Mouse (Mus musculus) gastrocnemius, postnatal 4 days (tissue): ENCODE data around the gene Tgm2. TPM values are rescaled to one million over a fixed set of nuclear protein-coding genes. Genes with fewer than 3 reads are reported as not detected.
A peak's percentile ranks its signal among the peaks of the same experiment; 100 is the strongest.

Experiments used
- DNase-seq, 2 experiments: peaks; one replicate each; pipeline ENCODE4 v3.0.0; 2021 to 2022; ENCODE audit warnings: low spot score in 2 of 2, mixed read lengths in 2 of 2
- total RNA-seq, 2 experiments: library from RNA; stranded (reverse); gene quantifications; 2 replicates each; pipeline ENCODE4 v1.2.3; 2021

Gene Tgm2
- total RNA-seq, 2 experiments from 2014 or later: 81.0 to 130 TPM

DNA sequence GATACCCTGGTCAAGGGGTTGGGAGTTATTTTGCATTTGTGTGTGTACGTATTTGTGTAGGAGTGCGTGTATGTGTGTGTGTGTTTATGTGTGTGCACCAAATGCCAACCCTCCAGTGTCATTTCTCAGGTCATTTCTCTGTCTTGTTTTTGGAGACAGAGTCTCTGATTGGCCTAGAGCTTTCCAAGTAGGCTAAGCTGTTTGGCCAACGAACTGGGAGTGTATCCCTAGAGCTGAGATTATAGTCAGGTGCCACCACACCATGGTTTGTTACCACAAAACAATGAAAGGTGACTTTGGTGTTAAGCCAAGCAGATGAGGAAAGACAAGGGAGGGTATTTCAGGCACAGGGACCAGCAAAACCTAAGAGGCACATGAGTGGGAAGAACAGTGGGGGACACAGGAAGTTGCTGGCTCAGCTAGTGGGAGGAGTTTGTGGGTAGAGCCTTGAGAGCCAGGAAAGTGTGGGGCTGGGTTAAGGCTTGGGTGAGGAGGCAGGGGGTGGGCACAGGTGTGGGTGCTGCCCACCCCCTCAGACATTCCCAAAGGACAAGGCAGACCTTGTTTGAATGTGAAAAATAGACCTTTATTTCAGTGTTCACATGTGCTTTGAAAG, 30.3 kb downstream of the Tgm2 start:
- no peak for DNase-seq

DNA sequence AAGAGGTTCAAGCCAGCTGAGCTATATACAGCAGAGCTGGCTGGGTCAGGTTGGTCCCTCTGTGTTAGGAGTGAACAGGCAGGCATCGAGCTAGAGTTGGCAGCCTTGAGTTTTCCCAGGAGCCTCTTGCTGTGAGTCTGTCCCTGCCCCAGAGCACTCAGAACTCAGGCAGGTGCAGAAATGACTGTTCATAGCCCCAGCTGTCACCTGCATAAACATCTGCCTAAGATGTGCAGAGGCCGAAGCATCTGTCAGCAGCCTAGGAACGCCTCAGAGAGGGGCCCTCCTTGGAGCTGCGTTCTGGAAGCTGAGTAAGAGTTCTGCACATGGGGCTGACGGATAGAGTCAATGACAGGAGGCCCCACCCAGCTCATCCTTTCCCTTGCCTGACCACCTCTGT, 31.3 kb downstream of the Tgm2 start:
- DNase-seq: no peak

DNA sequence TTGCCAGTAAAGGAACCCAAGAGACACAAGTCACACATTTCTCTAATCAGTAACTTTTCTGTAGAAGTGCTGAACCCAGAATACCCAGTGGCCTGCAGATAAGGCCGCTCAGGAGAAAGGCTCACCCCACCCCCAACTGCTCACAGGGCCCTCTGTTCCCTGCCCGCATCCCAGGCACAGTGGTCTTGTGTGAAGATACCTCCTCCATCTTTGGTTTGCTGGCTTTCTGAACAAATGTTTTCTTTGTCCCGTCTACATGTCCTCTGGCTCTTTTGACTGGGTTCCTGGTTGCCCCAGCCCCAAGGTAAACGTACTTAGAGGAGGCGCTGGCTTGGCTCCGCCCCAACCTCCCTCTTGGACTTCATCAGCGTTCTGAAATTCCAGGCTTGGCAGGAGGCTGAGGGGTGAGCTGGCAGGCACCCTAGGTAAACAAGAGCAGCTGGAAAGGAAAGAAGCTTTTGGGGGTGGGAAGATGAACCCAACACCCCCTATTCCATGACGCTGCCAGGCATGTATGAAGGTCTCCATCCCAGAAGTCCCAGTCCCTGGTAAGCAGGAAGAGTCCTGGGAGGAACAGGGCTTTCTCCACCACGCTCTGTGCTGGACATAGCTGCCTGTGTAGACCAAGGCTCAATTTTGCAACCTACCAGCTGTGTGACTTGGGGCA, 32.5 kb downstream of the Tgm2 start:
- DNase-seq: peak in 1 of 2 experiments; percentile 55

DNA sequence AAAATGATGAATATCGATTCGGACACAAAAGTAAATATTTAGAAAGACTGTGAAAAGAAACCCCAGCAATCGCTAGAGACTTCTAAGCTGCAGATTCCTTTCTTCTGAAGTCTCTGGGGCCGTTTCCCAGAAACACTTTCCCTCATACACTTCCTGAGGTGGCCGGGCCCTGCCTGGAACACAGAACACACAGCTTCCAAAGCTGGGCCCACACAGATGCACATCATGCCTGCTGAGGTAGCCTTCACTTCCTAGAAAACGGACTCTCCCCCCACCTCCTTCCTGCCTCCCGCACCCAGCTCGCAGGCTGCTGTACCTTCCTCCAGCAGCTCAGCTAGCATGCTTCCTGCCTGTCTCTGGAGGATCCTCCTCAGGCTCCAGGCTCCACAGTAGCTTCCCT, 36.7 kb downstream of the Tgm2 start:
- DNase-seq: no peak

GRCm38 (mm10) chr2:158106947-158107587, 39.2 kb downstream of the Tgm2 start:
- peak in 1 of 2 experiments; percentile 51 for DNase-seq

- DNase-seq: no peak
These were observed 40.6 kb downstream of the Tgm2 start for GRCm38 (mm10) chr2:158105605-158106004.

DNA sequence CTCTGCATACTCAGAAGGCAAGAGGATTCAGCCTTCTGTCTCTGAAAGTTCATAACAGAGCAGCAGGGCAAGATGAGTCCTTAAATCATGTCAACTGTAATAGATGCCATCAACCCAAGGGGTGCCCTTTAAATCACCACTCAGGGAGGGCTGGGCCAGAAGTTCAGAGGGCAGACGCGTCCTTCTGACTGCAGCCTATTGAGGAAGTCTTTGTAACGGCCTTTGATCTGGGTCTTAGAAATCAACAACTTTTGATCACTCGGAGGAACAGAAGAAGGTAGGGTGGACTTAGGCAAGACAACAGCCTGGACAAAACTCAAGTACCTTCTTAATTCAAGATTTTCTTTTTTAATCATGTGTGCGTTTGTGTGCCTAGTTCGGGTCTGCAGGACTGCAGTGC, 41.3 kb downstream of the Tgm2 start:
- DNase-seq: no peak

DNA sequence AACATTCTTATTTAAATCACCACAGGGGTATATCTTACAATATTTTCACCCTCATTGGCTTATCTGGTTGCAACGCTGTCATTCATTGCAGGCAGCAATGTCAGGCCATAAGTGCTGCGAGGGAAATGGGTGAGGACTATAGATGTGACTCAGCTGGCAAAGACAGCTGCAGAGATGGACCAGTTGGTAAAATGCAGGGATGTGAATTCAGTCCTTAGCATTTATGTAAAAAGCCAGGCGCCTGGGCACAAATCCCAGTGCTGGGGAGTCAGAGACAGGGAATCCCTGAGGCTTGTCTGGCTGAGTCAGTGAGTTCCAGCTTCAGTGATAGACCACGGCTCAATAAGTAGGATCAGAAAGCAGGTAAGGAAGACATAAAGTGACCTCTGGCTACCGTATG, 44.5 kb downstream of the Tgm2 start:
- DNase-seq: no peak

DNA sequence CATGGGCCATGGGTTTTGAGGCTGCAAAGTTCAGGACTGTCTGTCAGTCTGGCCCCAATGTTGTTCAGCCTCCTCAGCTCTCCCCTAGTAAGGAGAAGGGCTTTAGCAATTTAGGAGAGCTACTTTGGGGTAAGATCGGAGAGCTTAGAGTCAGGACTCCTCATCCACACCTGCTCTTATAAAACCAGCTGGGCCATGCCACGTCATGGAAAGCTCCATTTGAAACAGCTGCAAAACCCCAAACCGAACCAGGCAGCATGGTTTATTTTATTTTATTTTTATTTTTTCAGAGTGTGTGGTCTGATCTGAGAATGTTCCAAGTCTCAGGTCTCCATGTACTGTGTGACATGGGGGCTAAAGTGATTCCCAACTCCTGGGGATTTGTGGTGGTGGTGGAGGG, 46.7 kb downstream of the Tgm2 start:
- DNase-seq: no peak

- DNase-seq: no peak
These were observed 47.5 kb downstream of the Tgm2 start for GRCm38 (mm10) chr2:158098730-158099129.

DNA sequence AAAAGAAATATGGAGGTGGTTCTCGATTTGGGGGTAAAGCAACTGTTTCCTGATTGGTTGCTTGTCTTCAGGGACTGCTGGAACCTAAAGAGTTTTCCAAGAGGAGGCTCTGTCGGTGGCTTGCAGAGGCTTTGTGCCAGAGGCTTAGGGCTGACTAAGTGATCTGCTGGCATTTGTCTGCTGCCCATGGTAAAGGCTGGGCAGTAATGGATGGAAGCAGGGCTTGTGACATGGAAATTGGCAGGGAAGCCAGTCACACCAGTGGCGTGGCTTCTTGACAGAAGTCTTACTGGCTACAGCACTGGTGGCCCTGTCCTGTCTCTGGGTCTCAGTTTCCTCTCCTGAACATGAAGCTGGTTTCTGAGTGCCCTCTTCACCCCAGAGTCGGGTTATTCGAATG, 49.2 kb downstream of the Tgm2 start:
- DNase-seq: no peak

DNA sequence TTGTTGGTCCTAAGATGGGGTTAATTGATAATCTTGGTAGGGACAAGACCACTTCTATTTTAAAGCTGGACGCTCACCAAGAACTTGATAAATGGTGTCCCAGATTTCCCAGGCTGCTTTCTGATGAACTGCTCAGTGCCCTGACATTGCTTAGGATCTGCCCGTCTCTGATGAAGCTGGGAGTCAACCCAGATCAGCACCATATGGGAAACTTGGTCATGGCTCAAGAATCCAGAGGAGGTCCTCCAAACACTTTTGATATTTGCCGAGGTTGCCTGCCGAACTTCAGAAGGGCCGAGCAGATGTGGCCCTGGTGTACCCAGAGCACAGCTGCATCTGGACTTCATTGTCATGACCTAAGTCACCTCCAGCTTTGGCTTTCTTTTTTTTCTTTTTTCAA, 51.4 kb downstream of the Tgm2 start:
- DNase-seq: no peak

DNA sequence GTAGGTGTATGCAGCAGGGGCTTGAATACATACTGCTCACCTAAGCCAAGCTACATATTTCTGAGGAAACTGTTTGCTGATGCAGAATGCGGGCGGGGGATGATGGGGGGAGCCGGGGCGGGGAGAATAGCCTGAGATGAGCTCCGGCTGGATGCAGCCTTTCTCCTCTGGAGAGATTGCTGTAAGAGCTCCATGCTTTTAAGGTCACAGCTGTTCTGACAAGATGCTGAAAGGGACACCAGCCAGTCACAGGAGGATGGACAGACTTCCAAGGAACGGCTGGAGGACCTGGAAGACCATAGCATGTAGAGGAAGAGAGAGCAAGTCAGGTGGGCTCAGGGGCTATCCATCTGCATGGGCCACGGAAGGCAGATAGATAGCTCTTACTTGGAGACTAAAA, 51.9 kb downstream of the Tgm2 start:
- no peak for DNase-seq

- no peak for DNase-seq
These were observed 52.9 kb downstream of the Tgm2 start for GRCm38 (mm10) chr2:158093345-158093744.

- DNase-seq: no peak
These were observed 56.1 kb downstream of the Tgm2 start for GRCm38 (mm10) chr2:158090096-158090495.

DNA sequence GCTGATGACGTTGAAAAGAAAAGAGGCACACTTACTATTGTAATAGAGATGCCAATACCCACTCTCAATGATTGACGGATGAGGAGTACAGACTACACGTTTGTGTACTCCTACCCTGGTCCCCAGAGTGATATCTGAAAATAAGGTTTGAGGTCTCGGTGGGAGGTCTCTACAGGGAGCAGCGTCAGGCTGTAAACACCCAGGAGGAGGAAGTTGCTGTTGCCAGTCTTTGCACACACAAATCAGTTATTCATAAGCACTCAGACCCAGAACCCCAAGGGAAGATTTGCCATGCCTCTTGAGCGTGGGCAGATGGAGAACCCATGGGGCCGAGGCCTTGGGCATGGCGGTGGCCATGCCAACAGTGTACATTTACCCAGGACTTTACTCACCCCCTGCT, 61.8 kb downstream of the Tgm2 start:
- DNase-seq: no peak

DNA sequence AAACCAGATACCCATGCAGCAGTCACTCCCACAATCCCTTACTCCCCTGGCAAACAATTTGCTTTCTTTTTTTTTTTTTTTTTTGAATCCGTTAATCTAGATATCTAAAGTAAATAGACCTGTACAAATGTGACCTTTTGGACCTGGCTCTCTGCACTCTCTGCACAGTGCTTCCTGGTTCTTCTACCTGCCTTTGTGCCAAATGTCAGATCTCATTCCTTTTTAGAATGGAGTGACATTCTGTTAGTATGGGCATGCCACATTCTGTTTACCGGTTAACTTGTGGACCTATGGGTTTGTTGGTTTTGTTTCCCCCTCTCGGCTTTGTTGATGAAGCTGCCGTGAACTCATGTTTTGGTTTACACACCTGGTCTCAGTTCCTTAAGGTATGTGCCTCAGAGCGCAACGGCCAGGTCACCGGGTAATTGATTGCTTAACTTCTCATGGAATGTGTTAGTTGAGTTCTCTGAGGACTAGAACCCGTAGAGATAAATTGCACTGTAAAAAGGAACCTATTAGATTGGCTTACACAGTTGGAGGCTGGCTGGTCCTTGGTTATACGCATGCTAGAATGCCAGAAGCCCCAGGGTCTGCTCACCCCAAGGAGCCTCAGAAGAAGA, 65.5 kb downstream of the Tgm2 start:
- no peak for DNase-seq

DNA sequence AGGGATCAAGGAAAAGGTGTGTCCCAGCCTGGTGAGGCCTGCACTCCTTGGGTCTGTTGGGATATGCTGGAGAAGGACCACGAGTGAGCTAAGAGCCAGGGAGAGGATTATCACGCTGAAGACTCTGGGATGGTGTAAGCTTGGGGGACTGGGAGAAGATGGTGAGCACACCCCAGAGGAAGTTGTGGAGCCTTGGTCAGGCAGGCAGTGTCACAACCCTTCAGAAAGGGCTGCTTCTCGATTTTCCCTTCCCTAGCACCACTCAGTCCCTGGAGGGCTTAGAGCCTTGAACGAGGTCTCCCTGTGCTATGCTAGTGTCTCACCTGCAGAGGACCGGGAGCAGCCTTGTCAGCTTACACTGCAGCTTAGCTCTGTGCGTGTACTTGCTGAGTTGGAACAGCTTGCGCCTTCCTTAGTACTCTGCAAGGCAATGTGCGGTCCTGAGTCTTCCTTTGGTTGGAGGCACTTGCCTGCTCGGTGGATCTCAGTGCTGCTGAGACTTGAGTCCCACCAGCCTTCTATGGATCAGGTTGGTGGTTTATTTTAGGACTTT, 66.3 kb downstream of the Tgm2 start:
- no peak for DNase-seq

DNA sequence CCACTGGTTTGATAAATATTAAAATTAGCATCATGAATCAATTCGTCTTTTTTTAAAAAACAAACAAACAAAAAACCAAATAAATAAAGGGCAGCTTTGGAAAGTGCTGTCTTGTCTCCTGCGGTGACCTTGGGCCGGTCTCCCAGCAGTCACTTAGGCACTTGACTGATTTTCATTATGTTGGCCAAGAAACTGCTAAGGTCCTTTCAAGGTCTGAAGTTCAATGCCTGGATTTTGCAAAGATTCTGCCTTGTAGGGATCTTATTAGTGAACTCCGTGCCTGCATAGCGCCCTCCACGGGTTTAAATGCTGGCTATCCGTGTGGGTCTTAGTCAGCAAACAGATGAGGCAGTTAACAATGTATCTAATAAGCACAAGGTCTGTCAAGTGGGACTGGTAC, 67.3 kb downstream of the Tgm2 start:
- DNase-seq: no peak

DNA sequence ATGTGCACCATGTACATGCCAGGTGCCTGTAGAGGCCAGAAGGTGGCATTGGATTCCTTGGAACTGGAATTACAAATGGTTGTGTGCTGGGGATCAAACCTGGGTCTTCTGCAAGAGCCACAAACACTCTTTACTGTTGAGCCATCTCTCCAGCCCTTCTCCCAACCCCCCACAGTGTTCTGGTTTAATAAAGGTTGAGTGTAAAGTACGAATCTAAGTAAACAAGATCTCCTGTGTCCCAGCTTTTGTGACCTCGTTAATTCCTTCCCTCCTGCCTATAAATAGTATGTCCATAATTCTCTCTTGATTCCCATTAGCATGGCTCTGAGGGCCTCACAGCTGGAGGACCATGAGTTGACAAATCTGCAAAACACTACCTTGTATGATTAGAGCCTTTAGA, 68.3 kb downstream of the Tgm2 start:
- DNase-seq: no peak

DNA sequence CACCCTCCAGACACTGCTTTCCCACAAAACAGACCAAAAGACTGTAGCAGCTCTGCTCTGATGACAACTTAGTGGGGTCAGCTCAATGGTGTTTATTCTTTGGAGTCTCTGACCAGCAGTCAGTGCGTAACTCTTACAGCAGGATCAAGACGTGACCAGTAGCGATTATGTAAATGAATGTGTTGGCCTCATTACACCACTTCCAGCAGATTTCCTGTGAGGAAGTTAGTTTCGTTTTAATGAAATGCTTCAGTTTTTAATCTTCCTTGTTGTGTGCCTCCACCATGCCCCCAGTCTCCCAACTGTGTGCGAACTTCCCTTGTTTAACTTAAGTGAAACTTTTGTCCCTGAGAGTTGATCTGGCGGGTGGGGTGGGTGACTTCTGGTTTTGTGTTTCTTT, 69.5 kb downstream of the Tgm2 start:
- no peak for DNase-seq

GRCm38 (mm10) chr2:158074835-158075234, 71.4 kb downstream of the Tgm2 start:
- DNase-seq: no peak
